Mouse (Mus musculus) forebrain, postnatal 0 days (tissue): Measurements from ENCODE around the gene Cpne1. TPM values are rescaled to one million over a fixed set of nuclear protein-coding genes. Genes with fewer than 3 reads are reported as not detected.

Experiments
- ATAC-seq: fragments of 200-750 bp; cut with Nextera tagmentation; 2 replicates; pipeline ENCODE4 v1.8.0; 2017; ENCODE audit warnings: mild to moderate bottlenecking, moderate library complexity
- DNase-seq: peaks from one replicate; pipeline ENCODE4 v3.0.0-alpha.2; 2015
- H3K27ac ChIP-seq: fragments of 300-500 bp; sonication (generic); 2 replicates; pipeline ENCODE4 v1.5.1; 2014; ENCODE audit warnings: low read depth, mild to moderate bottlenecking, antibody characterized with exemption, low read length, moderate library complexity, mixed read lengths
- H3K27me3 ChIP-seq: fragments of 300-500 bp; sonication (generic); 2 replicates; pipeline ENCODE4 v1.6.1; 2014; ENCODE audit warnings: mild to moderate bottlenecking, low read length, mixed read lengths; ENCODE audit not compliant: insufficient read depth
- H3K36me3 ChIP-seq: fragments of 300-500 bp; sonication (generic); 2 replicates; pipeline ENCODE4 v1.6.1; 2014; ENCODE audit warnings: mild to moderate bottlenecking, moderate library complexity; ENCODE audit not compliant: insufficient read depth
- H3K4me1 ChIP-seq: fragments of 300-500 bp; sonication (generic); 2 replicates; pipeline ENCODE4 v1.6.1; 2014; ENCODE audit warnings: antibody characterized with exemption; ENCODE audit not compliant: insufficient read depth
- H3K4me2 ChIP-seq: fragments of 300-500 bp; sonication (generic); 2 replicates; pipeline ENCODE4 v1.6.1; 2014; ENCODE audit warnings: low read depth, mild to moderate bottlenecking, moderate library complexity
- H3K4me3 ChIP-seq: fragments of 300-500 bp; sonication (generic); 2 replicates; pipeline ENCODE4 v1.5.1; 2014; ENCODE audit warnings: low read depth, low read length, mixed read lengths
- H3K9ac ChIP-seq: fragments of 300-500 bp; sonication (generic); 2 replicates; pipeline ENCODE4 v1.6.1; 2014; ENCODE audit warnings: mild to moderate bottlenecking
- H3K9me3 ChIP-seq: fragments of 300-500 bp; sonication (generic); 2 replicates; pipeline ENCODE4 v1.6.1; 2016; ENCODE audit warnings: low read length
- CTCF ChIP-seq: sonication (generic); IDR thresholded peaks from 2 replicates; pipeline ENCODE4 v1.5.1; 2016; ENCODE audit warnings: antibody characterized with exemption, control low read depth, low read depth
- WGBS: fragments of 180-500 bp; shearing (Covaris S2); extraction: QIAGEN DNeasy Blood & Tissue Kit; methylation state at CpG from one replicate; pipeline ENCODE4 v1.1.7; 2014; 5-methylcytosine and 5-hydroxymethylcytosine counted together
- polyA plus RNA-seq: library from polyadenylated mRNA; unstranded; fragments of >200 nt; fragmentation: Nextera tagmentation; extraction: Ambion mirVana; gene quantifications from 2 replicates; pipeline ENCODE4 v1.2.1, GENCODE M21; 2015
- total RNA-seq: library from RNA; depleted of rRNA; stranded (reverse); fragments of >200 nt; gene quantifications from 2 replicates; pipeline ENCODE4 v1.2.3, GENCODE M21; 2014; rRNA removed

Gene Cpne1
- total and polyA plus RNA-seq, 2 experiments from 2014 or later, result 13.2 to 29.5 TPM

DNA sequence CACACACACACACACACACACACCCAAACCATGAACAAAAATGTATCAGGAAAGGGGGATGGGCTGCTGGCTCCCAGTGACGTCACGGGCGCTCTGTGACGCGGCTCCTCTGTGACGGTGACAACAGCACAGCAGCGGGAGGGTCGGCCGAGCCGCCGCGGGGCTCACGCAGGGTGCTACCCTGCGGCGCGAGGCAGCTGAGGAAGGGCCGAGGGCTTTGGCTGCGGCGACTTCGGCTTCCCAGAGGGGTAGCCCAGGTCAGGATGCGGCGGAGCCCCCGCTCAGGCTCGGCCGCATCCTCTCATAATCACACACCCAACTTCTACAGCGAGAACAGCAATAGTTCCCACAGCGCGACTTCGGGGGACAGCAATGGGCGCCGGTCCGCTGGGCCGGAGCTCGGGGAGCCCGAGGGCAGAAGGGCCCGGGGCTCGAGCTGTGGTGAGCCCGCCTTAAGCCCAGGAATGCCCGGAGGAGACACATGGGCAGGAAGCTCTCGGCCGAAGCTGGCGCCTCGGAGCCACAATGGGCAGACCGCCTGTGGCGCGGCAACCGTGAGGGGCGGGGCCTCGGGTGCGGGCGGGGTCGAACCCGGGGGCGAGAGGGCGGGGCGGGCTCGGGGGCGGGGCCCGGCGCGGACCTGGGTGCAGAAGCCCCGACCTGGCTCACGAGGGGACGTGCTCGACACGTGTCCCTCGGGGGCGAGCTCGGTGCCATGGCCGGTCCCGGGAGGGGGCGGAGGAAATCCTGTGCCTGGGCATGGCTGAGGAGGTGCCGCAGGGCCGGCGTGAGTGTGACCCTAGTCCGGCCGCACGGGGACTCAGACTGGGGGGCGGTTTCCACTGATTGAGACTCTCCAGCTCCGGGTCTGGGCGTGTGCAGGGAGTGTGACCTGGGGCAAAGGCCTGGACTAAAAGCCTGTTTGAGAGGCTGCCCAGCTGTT lies 46.4 kb downstream of the Cpne1 start, which contains the start of gene Spag4:
Gene Spag4, plus strand, starts transcription at position 77 of the 943 bp plus-strand sequence.
- H3K36me3 ChIP-seq, result peaks cover 19% of the 10 kb centered on the region; the same call in 1 of the 2 replicates
- H3K9ac ChIP-seq, result peak within 1 kb of the TSS; percentile 79
- DNase-seq (peak; percentile 83), ATAC-seq (peak; percentile 92)
- H3K4me1 ChIP-seq, result peaks cover 5% of the 10 kb centered on the region; the same call in 1 of the 2 replicates
- TF ChIP-seq CTCF, result no peak
- no peaks in the 10 kb centered on the region for H3K27me3 ChIP-seq
- H3K9me3 ChIP-seq, result no peaks in the 10 kb centered on the region
- peak within 1 kb of the TSS; percentile 79 for H3K27ac ChIP-seq
- WGBS, result under 1% methylated on average over 69 of the region's 81 CpGs
- peak within 1 kb of the TSS; percentile 97 for H3K4me2 ChIP-seq
- peak within 1 kb of the TSS; percentile 57 for H3K4me3 ChIP-seq

DNA sequence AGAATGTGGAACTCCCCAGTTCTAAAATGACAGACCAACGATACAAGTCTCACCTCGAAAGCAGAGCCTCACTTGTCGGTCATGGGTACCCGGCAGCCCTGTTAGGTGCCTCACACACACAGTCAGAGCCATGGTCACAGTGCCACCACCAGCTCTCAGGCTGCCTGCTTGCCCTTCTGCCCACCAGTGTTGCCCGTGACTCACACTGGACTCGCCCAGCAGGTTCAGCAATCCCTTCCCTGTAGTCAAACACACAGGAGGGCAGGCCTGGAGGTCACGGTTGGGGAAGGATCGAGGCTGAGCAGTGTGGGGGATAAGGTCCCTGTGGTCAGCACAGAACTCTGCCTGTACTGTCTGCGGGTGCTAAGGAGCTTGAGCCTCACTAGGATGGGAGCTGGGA lies 58.9 kb downstream of the Cpne1 start, which contains the start of gene Fer1l4:
Gene Fer1l4, minus strand, starts transcription at position 132 of the 400 bp plus-strand sequence.
- no peak within 1 kb of the TSS for H3K9ac ChIP-seq
- H3K27ac ChIP-seq, result no peak within 1 kb of the TSS
- 86% methylated on average over 9 of the region's 9 CpGs for WGBS
- DNase-seq (no peak), ATAC-seq (no peak)
- no peaks in the 10 kb centered on the region for H3K9me3 ChIP-seq
- H3K36me3 ChIP-seq, result no peaks in the 10 kb centered on the region
- no peak within 1 kb of the TSS for H3K4me3 ChIP-seq
- no peak for TF ChIP-seq CTCF
- H3K4me1 ChIP-seq, result no peaks in the 10 kb centered on the region
- no peaks in the 10 kb centered on the region for H3K27me3 ChIP-seq
- H3K4me2 ChIP-seq, result no peak within 1 kb of the TSS

DNA sequence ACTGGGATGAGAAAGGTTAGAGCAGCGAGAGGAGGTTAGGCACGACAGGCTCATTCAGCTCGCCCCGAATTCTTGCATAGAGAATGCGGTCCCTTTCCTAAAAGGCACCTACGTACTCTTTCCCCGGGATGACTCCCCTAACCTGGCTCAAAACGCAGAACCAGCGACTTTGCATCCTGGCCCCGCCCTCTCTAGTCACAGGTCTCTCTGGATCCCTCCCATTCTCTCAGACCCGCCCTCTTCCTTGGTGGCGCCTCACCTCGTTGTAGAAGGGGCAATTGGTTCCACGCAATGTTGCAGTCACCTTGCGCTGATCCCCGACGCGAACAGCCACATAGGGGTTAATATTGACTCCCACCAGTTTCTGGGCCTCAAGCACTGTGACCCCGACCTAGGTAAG lies 63.8 kb downstream of the Cpne1 start:
- Histone ChIP-seq H3K27me3 (no peaks in the 10 kb centered on the region), H3K4me2 (peak overlapping the region; percentile 27; the same call in 1 of the 2 replicates), H3K27ac (no peak overlapping the region), H3K9ac (no peak overlapping the region), H3K36me3 (no peaks in the 10 kb centered on the region), H3K9me3 (no peaks in the 10 kb centered on the region), H3K4me1 (no peaks in the 10 kb centered on the region), H3K4me3 (no peak overlapping the region)
- ATAC-seq (no peak), DNase-seq (no peak)
- TF ChIP-seq CTCF, result no peak
- WGBS, result 11% methylated on average over 19 of the region's 19 CpGs

DNA sequence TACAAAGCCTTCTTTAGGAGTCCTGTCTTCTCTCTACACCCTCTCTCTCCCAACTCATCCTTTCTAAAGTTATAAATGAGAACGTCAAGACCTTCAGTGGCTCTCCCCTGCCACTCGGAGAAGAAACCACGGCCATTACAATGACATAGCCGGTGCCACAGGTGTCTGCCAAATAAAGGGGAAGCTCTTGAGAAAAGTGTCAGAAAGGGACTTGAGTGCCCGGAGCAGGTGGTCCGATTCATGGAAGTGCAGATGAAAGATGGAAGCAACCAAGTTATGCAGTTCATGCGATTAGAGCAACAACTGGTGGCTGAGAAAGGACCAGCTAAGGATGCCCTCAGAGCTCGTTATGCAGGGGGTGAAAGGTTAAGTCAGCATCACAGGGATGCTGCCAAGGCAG lies 68.9 kb downstream of the Cpne1 start:
- TF ChIP-seq CTCF, result no peak
- Histone ChIP-seq H3K9ac (no peak overlapping the region), H3K36me3 (no peaks in the 10 kb centered on the region), H3K4me3 (no peak overlapping the region), H3K4me1 (no peaks in the 10 kb centered on the region), H3K27ac (no peak overlapping the region), H3K4me2 (no peak overlapping the region), H3K9me3 (no peaks in the 10 kb centered on the region), H3K27me3 (no peaks in the 10 kb centered on the region)
- WGBS, result 80% methylated on average over 8 of the region's 8 CpGs
- DNase-seq, result no peak
- ATAC-seq, result no peak

DNA sequence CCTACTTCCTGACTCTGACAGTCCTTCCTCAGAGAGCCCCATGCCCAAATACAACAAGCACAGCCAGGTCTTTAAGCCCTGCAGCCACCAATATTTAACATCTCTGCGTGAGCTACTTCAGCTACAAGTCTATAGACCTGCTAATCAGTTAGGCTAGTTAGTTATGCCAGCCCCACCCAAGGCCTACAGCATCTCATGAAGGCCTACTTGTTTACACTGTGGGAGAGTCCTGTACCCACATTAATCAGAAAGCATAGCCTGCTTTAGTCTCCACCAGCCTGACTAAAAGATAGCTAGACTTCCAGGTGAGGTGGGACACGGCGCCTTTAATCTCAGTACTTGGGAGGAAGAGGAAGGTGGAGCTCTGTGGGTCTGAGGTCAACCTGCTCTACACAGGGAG lies 72.4 kb downstream of the Cpne1 start:
- Histone ChIP-seq H3K9ac (no peak overlapping the region), H3K36me3 (no peaks in the 10 kb centered on the region), H3K4me1 (no peaks in the 10 kb centered on the region), H3K27me3 (no peaks in the 10 kb centered on the region), H3K4me3 (no peak overlapping the region), H3K9me3 (no peaks in the 10 kb centered on the region), H3K4me2 (no peak overlapping the region), H3K27ac (no peak overlapping the region)
- no peak for ATAC-seq
- DNase-seq, result no peak
- WGBS, result 89% methylated on average over 3 of the region's 3 CpGs
- no peak for TF ChIP-seq CTCF

DNA sequence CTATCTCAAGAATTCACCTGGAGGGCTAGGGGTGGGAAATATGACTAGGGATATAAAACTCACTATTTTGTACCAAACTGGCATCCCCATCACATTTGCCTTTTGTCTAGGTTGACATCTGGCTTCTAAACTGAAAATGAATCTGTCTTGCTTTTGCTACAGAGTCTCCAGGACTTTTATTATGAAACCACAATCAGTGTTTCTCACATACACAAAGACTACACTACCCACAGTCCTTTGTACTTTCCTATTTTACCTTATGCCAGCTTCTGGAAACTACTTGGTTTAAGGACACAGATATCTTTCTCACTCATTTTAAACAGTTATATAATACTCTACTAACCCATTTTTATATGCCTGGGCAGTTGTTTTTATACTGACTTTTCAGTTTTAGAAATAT lies 86.3 kb downstream of the Cpne1 start:
- no peak overlapping the region for H3K27ac ChIP-seq
- H3K4me3 ChIP-seq, result no peak overlapping the region
- H3K9me3 ChIP-seq, result no peaks in the 10 kb centered on the region
- H3K4me1 ChIP-seq, result no peaks in the 10 kb centered on the region
- H3K36me3 ChIP-seq, result no peaks in the 10 kb centered on the region
- ATAC-seq (peak; percentile 45; the same call in 1 of the 2 replicates), DNase-seq (peak; percentile 28)
- no peaks in the 10 kb centered on the region for H3K27me3 ChIP-seq
- no peak overlapping the region for H3K4me2 ChIP-seq
- TF ChIP-seq CTCF, result no peak
- no peak overlapping the region for H3K9ac ChIP-seq

Other genes with a start within 250 kb of the Cpne1 start
- gene Uqcc1, start 181.7 kb downstream of the Cpne1 start, total RNA-seq, result 43.5 and 67.7 TPM in 2 replicates
- gene Uqcc1, start 181.7 kb downstream of the Cpne1 start, polyA plus RNA-seq, result 55.9 and 63.0 TPM in 2 replicates
- gene Gm15557, start 171.2 kb downstream of the Cpne1 start, total RNA-seq, result not detected in 2 replicates
- not detected in 2 replicates for gene Gm15557, start 171.2 kb downstream of the Cpne1 start, polyA plus RNA-seq
- 3.9 TPM in 2 replicates for gene Gdf5, start 166.6 kb downstream of the Cpne1 start, total RNA-seq
- gene Gdf5, start 166.6 kb downstream of the Cpne1 start, polyA plus RNA-seq, result 3.7 and 3.8 TPM in 2 replicates
- 17.2 and 18.7 TPM in 2 replicates for gene Cep250, start 155.5 kb downstream of the Cpne1 start, total RNA-seq
- gene Cep250, start 155.5 kb downstream of the Cpne1 start, polyA plus RNA-seq, result 4.9 and 8.6 TPM in 2 replicates
- gene 6430550D23Rik, start 104.0 kb downstream of the Cpne1 start, total RNA-seq, result 1.0 and 1.1 TPM in 2 replicates
- gene 6430550D23Rik, start 104.0 kb downstream of the Cpne1 start, polyA plus RNA-seq, result 0.57 and 1.1 TPM in 2 replicates
- gene Ergic3, start 103.9 kb downstream of the Cpne1 start, total RNA-seq, result 253 and 279 TPM in 2 replicates
- 445 and 473 TPM in 2 replicates for gene Ergic3, start 103.9 kb downstream of the Cpne1 start, polyA plus RNA-seq
- gene Fer1l4, start 59.0 kb downstream of the Cpne1 start, total RNA-seq, result 0.19 TPM in 1 of 2 replicates, not detected in the other
- gene Fer1l4, start 59.0 kb downstream of the Cpne1 start, polyA plus RNA-seq, result not detected in 2 replicates
- gene Spag4, start 46.8 kb downstream of the Cpne1 start, total RNA-seq, result 7.1 and 7.2 TPM in 2 replicates
- 5.0 and 5.5 TPM in 2 replicates for gene Spag4, start 46.8 kb downstream of the Cpne1 start, polyA plus RNA-seq
- 28.6 and 31.6 TPM in 2 replicates for gene Rbm12, start within 50 bp of the Cpne1 start, total RNA-seq
- 17.7 and 19.4 TPM in 2 replicates for gene Rbm12, start within 50 bp of the Cpne1 start, polyA plus RNA-seq
- 14.4 and 20.5 TPM in 2 replicates for gene Gm28036, start 15.1 kb upstream of the Cpne1 start, total RNA-seq
- 8.6 and 13.0 TPM in 2 replicates for gene Gm28036, start 15.1 kb upstream of the Cpne1 start, polyA plus RNA-seq
- gene Romo1, start 32.1 kb upstream of the Cpne1 start, total RNA-seq, result 91.3 and 132 TPM in 2 replicates
- gene Romo1, start 32.1 kb upstream of the Cpne1 start, polyA plus RNA-seq, result 529 and 662 TPM in 2 replicates
- gene Nfs1, start 32.2 kb upstream of the Cpne1 start, total RNA-seq, result 41.9 and 42.7 TPM in 2 replicates
- 41.2 and 48.6 TPM in 2 replicates for gene Nfs1, start 32.2 kb upstream of the Cpne1 start, polyA plus RNA-seq
- gene Rbm39, start 68.3 kb upstream of the Cpne1 start, total RNA-seq, result 332 and 415 TPM in 2 replicates
- gene Rbm39, start 68.3 kb upstream of the Cpne1 start, polyA plus RNA-seq, result 412 and 413 TPM in 2 replicates
- 45.9 and 57.1 TPM in 2 replicates for gene Phf20, start 84.5 kb upstream of the Cpne1 start, total RNA-seq
- 111 and 148 TPM in 2 replicates for gene Phf20, start 84.5 kb upstream of the Cpne1 start, polyA plus RNA-seq
- gene Cnbd2, start 200.3 kb upstream of the Cpne1 start, total RNA-seq, result 3.9 and 7.0 TPM in 2 replicates
- 9.1 and 10.0 TPM in 2 replicates for gene Cnbd2, start 200.3 kb upstream of the Cpne1 start, polyA plus RNA-seq
- 204 and 242 TPM in 2 replicates for gene Scand1, start 200.7 kb upstream of the Cpne1 start, total RNA-seq
- gene Scand1, start 200.7 kb upstream of the Cpne1 start, polyA plus RNA-seq, result 134 and 170 TPM in 2 replicates